9 mouse cellular contexts compared by ENCODE assay signal in the genomic region with DNA sequence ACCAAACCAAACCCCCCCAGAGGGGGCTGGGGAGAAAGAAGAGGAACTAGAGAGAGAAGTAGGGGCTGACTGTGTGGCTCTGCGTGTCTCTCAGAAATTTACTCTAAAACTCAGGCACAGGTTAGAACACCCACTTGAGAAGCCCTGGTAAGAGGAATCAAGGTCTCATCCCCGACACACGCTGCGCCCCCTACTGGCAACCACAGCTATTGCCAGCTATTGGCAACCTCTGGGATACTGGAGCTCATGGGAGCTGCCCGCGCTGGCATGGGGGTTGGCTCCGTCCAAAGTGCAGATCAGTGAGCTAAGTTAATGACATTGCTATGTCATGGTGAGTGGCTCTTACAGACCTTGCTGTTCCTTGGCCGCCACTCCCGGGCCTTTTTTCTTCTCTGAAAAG. TPM values are rescaled to one million over a fixed set of nuclear protein-coding genes. Genes with fewer than 3 reads are reported as not detected.
DNase-seq lines count a peak whose midpoint lies in the region; ATAC-seq and TF ChIP-seq lines count a peak whose summit lies in the region.
"Had no signal": no experiment of that assay in that cellular context is flagged by ENCODE, and none has a peak within 500 bp of the region (broad histone marks: within the 10 kb centered on the region; RNA-seq: fewer than 3 reads in every experiment).

No protein-coding gene starts in this region.

- TF ChIP-seq EP300 in liver, embryonic 14.5 days (IDR thresholded peaks at IDR 0.05; ENCODE audit: low read depth): no peak

- no peak overlapping the region for H3K4me2 ChIP-seq in intestine, embryonic 16.5 days (ENCODE audit: low read depth, low read length)
- H3K4me2 ChIP-seq in intestine, embryonic 15.5 days (replicated peaks): no peak overlapping the region
- no peak overlapping the region for H3K4me2 ChIP-seq in kidney, embryonic 16.5 days (replicated peaks; ENCODE audit: low read depth, low read length)
- H3K4me2 ChIP-seq in liver, embryonic 14.5 days (ENCODE audit: low read depth): no peak overlapping the region
- H3K4me2 ChIP-seq: midbrain, embryonic 12.5 days had no signal

- no peaks in the 10 kb centered on the region for H3K36me3 ChIP-seq in intestine, embryonic 16.5 days (ENCODE audit: control insufficient read depth, insufficient read depth, low read length)
- no peaks in the 10 kb centered on the region for H3K36me3 ChIP-seq in intestine, embryonic 15.5 days
- H3K36me3 ChIP-seq in kidney, embryonic 16.5 days (ENCODE audit: insufficient read depth, low read length): no peaks in the 10 kb centered on the region
- H3K36me3 ChIP-seq in liver, embryonic 14.5 days (replicated peaks; ENCODE audit: control insufficient read depth, insufficient read depth, low read depth): no peaks in the 10 kb centered on the region
- H3K36me3 ChIP-seq: midbrain, embryonic 12.5 days had no signal

- peak; percentile 74 for ATAC-seq in intestine, embryonic 16.5 days
- ATAC-seq in intestine, embryonic 15.5 days: no peak; the same call in 1 of the 2 replicates
- peak; percentile 63 for ATAC-seq in kidney, embryonic 16.5 days (ENCODE audit: low FRiP score, low TSS enrichment)
- no peak for ATAC-seq in liver, embryonic 14.5 days (ENCODE audit: insufficient read depth)

- H3K9me3 ChIP-seq in intestine, embryonic 16.5 days (ENCODE audit: control insufficient read depth, low read length): no peaks in the 10 kb centered on the region
- no peaks in the 10 kb centered on the region for H3K9me3 ChIP-seq in intestine, embryonic 15.5 days
- H3K9me3 ChIP-seq in kidney, embryonic 16.5 days (ENCODE audit: low read length): no peaks in the 10 kb centered on the region
- H3K9me3 ChIP-seq in liver, embryonic 14.5 days (ENCODE audit: control insufficient read depth, low read length): no peaks in the 10 kb centered on the region
- H3K9me3 ChIP-seq: midbrain, embryonic 12.5 days had no signal

- no peaks in the 10 kb centered on the region for H3K27me3 ChIP-seq in intestine, embryonic 16.5 days (replicated peaks; ENCODE audit: control insufficient read depth, insufficient read depth, low read length)
- no peaks in the 10 kb centered on the region for H3K27me3 ChIP-seq in intestine, embryonic 15.5 days (replicated peaks)
- no peaks in the 10 kb centered on the region for H3K27me3 ChIP-seq in kidney, embryonic 16.5 days (ENCODE audit: insufficient read depth, low read length)
- H3K27me3 ChIP-seq in liver, embryonic 14.5 days (ENCODE audit: control insufficient read depth, insufficient read depth, low read length): no peaks in the 10 kb centered on the region
- H3K27me3 ChIP-seq: midbrain, embryonic 12.5 days had no signal

- peak; percentile 73 for TF ChIP-seq CTCF in liver, embryonic 14.5 days (IDR thresholded peaks at IDR 0.05; ENCODE audit: low read depth)

- no peaks in the 10 kb centered on the region for H3K4me1 ChIP-seq in intestine, embryonic 16.5 days (ENCODE audit: control insufficient read depth, insufficient read depth, low read length)
- no peaks in the 10 kb centered on the region for H3K4me1 ChIP-seq in intestine, embryonic 15.5 days (replicated peaks)
- H3K4me1 ChIP-seq in kidney, embryonic 16.5 days (ENCODE audit: insufficient read depth, low read length): no peaks in the 10 kb centered on the region
- no peaks in the 10 kb centered on the region for H3K4me1 ChIP-seq in liver, embryonic 14.5 days (replicated peaks; ENCODE audit: control insufficient read depth in 2 of 2, insufficient read depth in 2 of 2, low read length in 1 of 2)
- H3K4me1 ChIP-seq: midbrain, embryonic 12.5 days had no signal

- WGBS in intestine, embryonic 16.5 days: 40% methylated on average over 9 of the region's 9 CpGs
- 48% methylated on average over 9 of the region's 9 CpGs for WGBS in intestine, embryonic 15.5 days
- WGBS in kidney, embryonic 16.5 days: 38% methylated on average over 9 of the region's 9 CpGs
- 25% methylated on average over 9 of the region's 9 CpGs for WGBS in liver, embryonic 14.5 days (ENCODE audit: insufficient replicate concordance)

- no peak overlapping the region for H3K4me3 ChIP-seq in intestine, embryonic 16.5 days (ENCODE audit: low read length)
- no peak overlapping the region for H3K4me3 ChIP-seq in intestine, embryonic 15.5 days (replicated peaks)
- no peak overlapping the region for H3K4me3 ChIP-seq in kidney, embryonic 16.5 days (ENCODE audit: low read length)
- no peak overlapping the region for H3K4me3 ChIP-seq in liver, embryonic 14.5 days (ENCODE audit: insufficient read depth in 1 of 2, low read depth in 2 of 2, low read length in 2 of 2)
- H3K4me3 ChIP-seq: midbrain, embryonic 12.5 days had no signal

- DNase-seq in WW6 (ENCODE audit: low read depth, low spot score): peak; percentile 28
- DNase-seq in embryo, embryonic 10.5 days (ENCODE audit: low spot score): peak; percentile 66
- peak in 1 of 3 experiments; percentile 4 for DNase-seq in liver, embryonic 14.5 days (ENCODE audit: low read depth in 3 of 3, low spot score in 3 of 3)
- DNase-seq in right cerebral cortex, postnatal 10 days (ENCODE audit: low spot score in 2 of 2): peak; percentile 40 to 74
- no peak for DNase-seq in MN1 (ENCODE audit: low spot score)

- H3K27ac ChIP-seq in intestine, embryonic 16.5 days (ENCODE audit: low read length): no peak overlapping the region
- H3K27ac ChIP-seq in intestine, embryonic 15.5 days: no peak overlapping the region
- no peak overlapping the region for H3K27ac ChIP-seq in kidney, embryonic 16.5 days (ENCODE audit: low read length)
- H3K27ac ChIP-seq in liver, embryonic 14.5 days: no peak overlapping the region
- H3K27ac ChIP-seq: midbrain, embryonic 12.5 days had no signal

- H3K9ac ChIP-seq in intestine, embryonic 16.5 days (ENCODE audit: low read depth, low read length): no peak overlapping the region
- no peak overlapping the region for H3K9ac ChIP-seq in intestine, embryonic 15.5 days
- H3K9ac ChIP-seq in kidney, embryonic 16.5 days (replicated peaks; ENCODE audit: low read length): no peak overlapping the region
- no peak overlapping the region for H3K9ac ChIP-seq in liver, embryonic 14.5 days (replicated peaks)
- H3K9ac ChIP-seq: midbrain, embryonic 12.5 days had no signal

RNA-seq across cellular contexts. Expression of gene Card11, which starts 37.4 kb away (rescaled TPM):
- 0.53 and 0.84 TPM in 2 replicates for polyA plus RNA-seq in intestine, embryonic 16.5 days (2015; fragmentation: Nextera tagmentation; extraction: Ambion mirVana)
- 0.65 and 0.77 TPM in 2 replicates for polyA plus RNA-seq in intestine, embryonic 15.5 days (2015; fragmentation: Nextera tagmentation; extraction: Ambion mirVana)
- polyA plus RNA-seq in kidney, embryonic 16.5 days (2015; fragmentation: Nextera tagmentation; extraction: Ambion mirVana): 0.08 and 0.27 TPM in 2 replicates
- 0.26 and 0.27 TPM in 2 replicates for polyA plus RNA-seq in liver, embryonic 14.5 days (2012; rRNA removed)
- 0.06 TPM in 1 of 2 replicates, not detected in the other for polyA plus RNA-seq in liver, embryonic 14.5 days (2014; fragmentation: Nextera tagmentation; extraction: Ambion mirVana)

Comparison
In these comparisons a context has a peak if more than half of its experiments do, and no peak if none do; other contexts are left out.
1. ATAC-seq: peak in intestine, embryonic 16.5 days (single experiment) and kidney, embryonic 16.5 days (single experiment); none in intestine, embryonic 15.5 days (single experiment) and liver, embryonic 14.5 days (single experiment).